Mouse (Mus musculus): ENCODE measurements around the gene Dnajc1. TPM values are rescaled to one million over a fixed set of nuclear protein-coding genes. Genes with fewer than 3 reads are reported as not detected.

Dnajc1 gene
- total and polyA plus RNA-seq, 2 experiments from 2014 or later = 15.2 to 20.2 TPM

DNA sequence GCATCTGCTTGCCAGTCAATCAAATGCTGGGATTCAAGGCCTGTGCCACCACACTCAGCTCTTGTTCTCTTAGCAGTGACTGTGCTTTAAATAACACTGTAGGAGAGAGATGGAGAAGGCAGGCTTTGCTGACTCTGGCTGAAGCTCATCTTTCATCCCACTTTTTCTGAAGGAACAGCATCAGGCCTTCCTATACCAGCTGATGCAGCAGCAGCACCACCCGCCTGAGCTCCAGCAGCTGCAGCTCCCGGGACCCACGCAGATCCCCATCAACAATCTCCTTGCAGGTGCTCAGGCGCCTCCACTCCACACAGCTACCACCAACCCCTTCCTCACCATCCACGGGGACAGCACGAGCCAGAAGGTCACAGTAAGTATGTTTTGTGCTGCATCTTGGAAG is 184.1 kb downstream of the Dnajc1 start:
- TF ChIP-seq CTCF (IDR thresholded peaks at IDR 0.05; ENCODE audit: low read depth) (no peak), EP300 (IDR thresholded peaks at IDR 0.05; ENCODE audit: low read depth) (no peak)
- Histone ChIP-seq H3K4me3 (ENCODE audit: low read depth, low read length) (no peak overlapping the region), H3K9me3 (replicated peaks; ENCODE audit: control insufficient read depth, low read length) (no peaks in the 10 kb centered on the region), H3K27ac (ENCODE audit: low read depth) (no peak overlapping the region), H3K9ac (replicated peaks; ENCODE audit: low read depth, low read length) (no peak overlapping the region), H3K4me1 (ENCODE audit: control insufficient read depth, insufficient read depth) (no peaks in the 10 kb centered on the region), H3K36me3 (replicated peaks; ENCODE audit: control insufficient read depth, insufficient read depth, low read length) (peaks cover 85% of the 10 kb centered on the region), H3K27me3 (ENCODE audit: control insufficient read depth, insufficient read depth, low read length) (no peaks in the 10 kb centered on the region), H3K4me2 (ENCODE audit: low read depth, low read length) (no peak overlapping the region)
- ATAC-seq (ENCODE audit: insufficient read depth, low read depth) = no peak
- no peak for DNase-seq (ENCODE audit: low spot score)
- WGBS = 83% methylated on average over 6 of the region's 6 CpGs

DNA sequence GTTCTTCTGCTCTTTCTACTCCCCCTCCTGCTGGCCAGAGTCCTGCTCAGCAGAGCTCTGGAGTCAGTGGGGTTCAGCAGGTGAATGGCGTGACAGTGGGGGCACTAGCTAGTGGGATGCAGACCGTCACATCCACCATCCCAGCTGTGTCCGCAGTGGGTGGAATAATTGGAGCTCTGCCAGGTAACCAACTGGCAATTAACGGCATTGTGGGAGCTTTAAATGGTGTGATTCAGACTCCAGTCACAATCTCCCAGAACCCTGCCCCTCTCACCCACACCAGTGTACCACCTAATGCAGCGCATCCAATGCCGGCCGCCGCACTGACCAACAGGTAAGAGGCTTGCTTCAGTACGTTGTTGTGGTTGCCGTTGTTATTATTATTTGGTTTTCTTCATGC is 185.8 kb downstream of the Dnajc1 start:
- no peak for DNase-seq (ENCODE audit: low spot score)
- WGBS = 81% methylated on average over 10 of the region's 10 CpGs
- TF ChIP-seq EP300 (IDR thresholded peaks at IDR 0.05; ENCODE audit: low read depth) (no peak), CTCF (IDR thresholded peaks at IDR 0.05; ENCODE audit: low read depth) (no peak; the same call in 1 of the 2 replicates)
- Histone ChIP-seq H3K9ac (replicated peaks; ENCODE audit: low read depth, low read length) (no peak overlapping the region), H3K9me3 (replicated peaks; ENCODE audit: control insufficient read depth, low read length) (no peaks in the 10 kb centered on the region), H3K27ac (ENCODE audit: low read depth) (no peak overlapping the region), H3K4me3 (ENCODE audit: low read depth, low read length) (no peak overlapping the region), H3K36me3 (replicated peaks; ENCODE audit: control insufficient read depth, insufficient read depth, low read length) (peaks cover 80% of the 10 kb centered on the region), H3K27me3 (ENCODE audit: control insufficient read depth, insufficient read depth, low read length) (no peaks in the 10 kb centered on the region), H3K4me2 (ENCODE audit: low read depth, low read length) (no peak overlapping the region), H3K4me1 (ENCODE audit: control insufficient read depth, insufficient read depth) (no peaks in the 10 kb centered on the region)
- ATAC-seq (ENCODE audit: insufficient read depth, low read depth) = no peak

DNA sequence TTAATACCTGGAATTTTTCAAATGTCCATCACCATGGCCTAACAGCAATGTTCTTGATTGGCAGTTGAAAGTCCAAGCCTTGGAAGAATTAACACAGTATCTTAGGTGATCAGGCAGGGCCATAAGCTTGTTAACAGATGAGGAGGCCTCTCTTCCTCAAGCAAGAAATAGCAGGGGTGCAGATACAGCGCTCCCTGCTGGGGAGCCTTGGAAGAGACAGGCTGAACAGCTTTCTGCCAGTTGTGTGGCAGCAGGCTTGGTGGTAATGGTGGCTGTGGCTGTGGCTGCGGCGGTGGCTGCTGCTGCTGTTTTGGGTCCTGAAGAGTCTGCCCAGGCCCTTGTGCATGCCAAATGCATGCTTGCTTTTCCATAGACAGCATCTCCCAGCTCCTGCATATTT is 187.5 kb downstream of the Dnajc1 start:
- TF ChIP-seq CTCF (IDR thresholded peaks at IDR 0.05; ENCODE audit: low read depth) (peak; percentile 64), EP300 (IDR thresholded peaks at IDR 0.05; ENCODE audit: low read depth) (no peak)
- H3K9me3 ChIP-seq (replicated peaks; ENCODE audit: control insufficient read depth, low read length) = no peaks in the 10 kb centered on the region
- peaks cover 68% of the 10 kb centered on the region for H3K36me3 ChIP-seq (replicated peaks; ENCODE audit: control insufficient read depth, insufficient read depth, low read length)

DNA sequence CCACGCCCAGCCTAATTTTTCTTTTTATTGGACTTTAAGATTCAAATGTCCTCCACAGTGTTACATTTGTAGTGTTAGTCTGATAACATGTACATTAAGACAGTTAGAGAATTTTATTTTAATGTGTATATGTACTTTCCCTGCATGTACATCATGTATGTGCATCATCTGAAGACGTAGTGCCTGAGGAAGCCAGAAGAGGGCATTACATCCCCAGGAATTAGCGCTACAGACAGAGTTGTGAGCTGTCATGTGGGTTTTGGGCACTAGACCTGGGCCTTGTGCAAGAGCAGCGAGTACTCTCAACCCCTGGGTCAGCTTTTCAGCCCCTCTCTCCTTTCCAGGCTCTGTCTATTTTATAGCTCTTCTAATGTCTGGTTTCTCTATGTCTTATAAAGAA is 189.7 kb downstream of the Dnajc1 start:
- H3K36me3 ChIP-seq (replicated peaks; ENCODE audit: control insufficient read depth, insufficient read depth, low read length) = peaks cover 60% of the 10 kb centered on the region
- no peaks in the 10 kb centered on the region for H3K9me3 ChIP-seq (replicated peaks; ENCODE audit: control insufficient read depth, low read length)
- DNase-seq (ENCODE audit: low spot score) (no peak), ATAC-seq (ENCODE audit: insufficient read depth, low read depth) (no peak)
- no peak overlapping the region for H3K9ac ChIP-seq (replicated peaks; ENCODE audit: low read depth, low read length)
- H3K4me1 ChIP-seq (ENCODE audit: control insufficient read depth, insufficient read depth) = no peaks in the 10 kb centered on the region
- WGBS = 95% methylated on average over 4 of the region's 4 CpGs
- no peak overlapping the region for H3K27ac ChIP-seq (ENCODE audit: low read depth)
- no peak overlapping the region for H3K4me3 ChIP-seq (ENCODE audit: low read depth, low read length)
- TF ChIP-seq CTCF (IDR thresholded peaks at IDR 0.05; ENCODE audit: low read depth) (no peak), EP300 (IDR thresholded peaks at IDR 0.05; ENCODE audit: low read depth) (no peak)
- no peaks in the 10 kb centered on the region for H3K27me3 ChIP-seq (ENCODE audit: control insufficient read depth, insufficient read depth, low read length)
- no peak overlapping the region for H3K4me2 ChIP-seq (ENCODE audit: low read depth, low read length)

More for the DNA sequence above, 187.5 kb downstream of the Dnajc1 start:
- Histone ChIP-seq H3K27me3 (ENCODE audit: control insufficient read depth, insufficient read depth, low read length) (no peaks in the 10 kb centered on the region), H3K9ac (replicated peaks; ENCODE audit: low read depth, low read length) (no peak overlapping the region), H3K4me3 (ENCODE audit: low read depth, low read length) (no peak overlapping the region), H3K4me2 (ENCODE audit: low read depth, low read length) (no peak overlapping the region), H3K27ac (ENCODE audit: low read depth) (no peak overlapping the region), H3K4me1 (ENCODE audit: control insufficient read depth, insufficient read depth) (no peaks in the 10 kb centered on the region)
- DNase-seq (ENCODE audit: low spot score) = no peak
- 82% methylated on average over 3 of the region's 3 CpGs for WGBS
- ATAC-seq (ENCODE audit: insufficient read depth, low read depth) = no peak

DNA sequence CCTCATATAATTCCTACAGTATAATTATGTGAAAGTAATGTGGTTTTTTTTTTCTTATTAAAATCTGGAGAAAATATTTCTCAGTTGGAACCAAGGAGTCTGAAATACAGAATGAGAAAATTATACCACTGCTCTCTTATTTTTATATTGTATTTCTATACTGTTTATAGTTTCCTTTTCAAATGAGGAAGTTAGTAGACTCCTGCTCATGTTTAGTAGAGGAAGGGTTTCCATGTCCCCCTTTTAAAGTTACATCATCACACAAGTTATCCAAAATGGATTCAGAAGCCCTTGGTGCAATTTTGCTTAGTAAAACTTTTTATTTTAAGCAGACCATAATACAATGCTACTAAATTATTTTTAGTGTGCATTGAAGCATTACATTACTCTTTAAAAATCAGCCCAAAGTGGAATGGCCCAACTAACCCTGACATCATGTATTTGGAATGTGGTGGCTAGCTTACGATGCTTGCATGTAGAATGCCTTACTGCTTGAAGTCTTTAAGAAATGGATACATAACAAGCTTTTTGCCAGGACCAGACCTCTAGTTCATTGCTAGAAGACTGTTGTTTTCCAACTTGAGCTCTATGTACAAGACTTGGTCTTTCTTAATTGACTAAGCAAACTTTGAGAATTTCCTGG is 190.7 kb downstream of the Dnajc1 start:
- 44% methylated on average over 1 of the region's 1 CpGs for WGBS
- Histone ChIP-seq H3K4me1 (ENCODE audit: control insufficient read depth, insufficient read depth) (no peaks in the 10 kb centered on the region), H3K4me3 (ENCODE audit: low read depth, low read length) (no peak overlapping the region), H3K4me2 (ENCODE audit: low read depth, low read length) (no peak overlapping the region), H3K9me3 (replicated peaks; ENCODE audit: control insufficient read depth, low read length) (no peaks in the 10 kb centered on the region), H3K36me3 (replicated peaks; ENCODE audit: control insufficient read depth, insufficient read depth, low read length) (peaks cover 62% of the 10 kb centered on the region), H3K27ac (ENCODE audit: low read depth) (no peak overlapping the region), H3K9ac (replicated peaks; ENCODE audit: low read depth, low read length) (no peak overlapping the region), H3K27me3 (ENCODE audit: control insufficient read depth, insufficient read depth, low read length) (no peaks in the 10 kb centered on the region)
- ATAC-seq (ENCODE audit: insufficient read depth, low read depth) (no peak), DNase-seq (ENCODE audit: low spot score) (no peak)
- TF ChIP-seq CTCF (IDR thresholded peaks at IDR 0.05; ENCODE audit: low read depth) (no peak), EP300 (IDR thresholded peaks at IDR 0.05; ENCODE audit: low read depth) (no peak)
